Mouse (Mus musculus) layer of hippocampus, postnatal 36 days (tissue): ENCODE measurements at regions not wholly inside any gene's neighbourhood (a gene's known extent, or its start where the extent isn't known, plus 50 kb on each side); places are given as distances from the start of the nearest gene placed in this dataset.

ENCODE experiments used
- DNase-seq, 2 experiments: peaks; one replicate each; pipeline ENCODE4 v3.0.0; 2022

DNA sequence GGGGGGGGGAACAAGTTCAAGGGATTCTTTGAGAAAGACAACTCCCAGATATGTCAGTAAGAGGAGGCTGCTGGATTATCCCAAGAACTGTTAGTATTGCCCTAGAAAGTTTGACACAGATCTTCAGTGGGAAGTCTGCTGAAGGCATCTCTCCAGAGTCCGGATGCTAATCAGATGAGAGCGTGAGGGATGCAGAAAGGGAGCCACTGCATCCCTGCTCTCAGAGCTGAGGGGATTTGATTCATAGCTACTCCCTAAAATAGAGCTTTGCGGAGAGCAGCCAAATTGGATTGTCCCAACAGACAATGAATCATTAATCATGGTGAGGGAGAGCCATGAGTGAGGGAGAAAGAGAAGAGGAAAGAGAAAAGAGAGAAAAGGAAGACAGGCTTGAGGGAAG lies 408.2 kb downstream of the Pdcd6ip start:
- DNase-seq: no peak

DNA sequence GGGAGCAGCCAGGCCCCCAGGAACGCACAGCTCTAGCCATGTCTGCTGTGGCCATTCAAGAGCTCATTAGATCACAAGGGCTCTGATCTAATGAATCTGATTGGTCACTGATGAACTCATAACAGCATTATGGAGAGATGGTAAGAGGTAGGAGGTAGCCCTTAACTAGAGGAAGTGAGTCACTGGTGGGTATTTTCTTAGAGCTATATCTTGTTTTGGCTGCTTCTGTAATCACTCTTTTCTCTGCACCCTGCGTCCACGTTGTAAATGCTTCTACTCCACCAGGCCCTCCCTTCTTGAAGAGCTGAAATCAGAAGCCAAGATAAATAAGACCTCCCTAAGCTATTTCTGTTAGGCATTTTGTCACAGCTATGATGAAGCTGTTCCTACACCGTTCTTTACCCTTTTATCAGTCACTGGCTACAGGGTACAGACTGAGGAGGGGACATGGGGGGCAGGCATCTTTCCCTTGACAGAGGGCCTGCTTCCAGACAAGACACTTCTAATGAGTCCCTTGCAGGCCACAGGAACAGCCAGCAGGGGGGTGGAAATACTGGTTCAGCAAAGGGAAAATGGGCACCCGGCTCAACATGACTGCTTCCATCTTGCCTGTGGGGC lies 412.1 kb downstream of the Pdcd6ip start:
- DNase-seq: no peak

GRCm38 (mm10) chr9:113287397-113287796 lies 420.7 kb downstream of the Pdcd6ip start:
- DNase-seq: no peak

DNA sequence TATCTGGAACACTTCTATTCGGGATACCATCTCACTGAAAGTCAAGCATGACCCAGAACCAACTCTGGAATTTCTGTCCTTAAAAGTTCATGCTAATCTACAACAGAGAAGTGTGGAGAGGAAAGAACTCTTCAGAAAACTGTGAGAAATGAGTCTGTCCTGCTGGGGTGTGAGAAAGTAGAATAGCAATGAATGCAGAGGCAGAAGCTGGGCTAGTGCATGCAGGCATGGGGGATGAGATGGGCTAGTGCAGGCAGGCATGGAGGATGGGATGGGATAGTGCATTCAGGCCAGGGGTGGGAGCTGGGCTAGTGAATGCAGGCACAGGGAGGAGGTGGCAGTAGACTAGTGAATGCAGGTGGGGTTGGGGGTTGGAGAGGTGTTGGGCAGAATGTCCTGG lies 424.8 kb downstream of the Pdcd6ip start:
- DNase-seq: no peak

DNA sequence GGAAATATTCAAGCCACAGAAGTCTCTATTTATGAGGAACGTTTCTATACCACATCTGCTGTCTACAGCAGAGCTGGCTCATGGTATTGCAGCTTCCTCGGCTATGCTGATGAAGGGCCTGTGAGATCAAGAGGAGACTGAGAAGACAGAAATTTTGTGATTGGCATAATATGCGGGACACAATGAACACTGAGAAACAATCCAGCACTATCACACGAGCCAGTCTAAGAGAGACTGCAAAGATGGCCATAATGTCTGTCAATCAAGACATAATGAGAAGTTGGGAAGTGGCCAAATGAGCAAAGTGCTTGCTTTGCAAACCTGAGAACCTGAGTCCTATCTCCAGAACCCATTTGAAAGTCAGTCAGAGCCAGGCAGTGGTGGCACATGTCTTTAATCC lies 437.5 kb downstream of the Pdcd6ip start:
- DNase-seq: no peak

DNA sequence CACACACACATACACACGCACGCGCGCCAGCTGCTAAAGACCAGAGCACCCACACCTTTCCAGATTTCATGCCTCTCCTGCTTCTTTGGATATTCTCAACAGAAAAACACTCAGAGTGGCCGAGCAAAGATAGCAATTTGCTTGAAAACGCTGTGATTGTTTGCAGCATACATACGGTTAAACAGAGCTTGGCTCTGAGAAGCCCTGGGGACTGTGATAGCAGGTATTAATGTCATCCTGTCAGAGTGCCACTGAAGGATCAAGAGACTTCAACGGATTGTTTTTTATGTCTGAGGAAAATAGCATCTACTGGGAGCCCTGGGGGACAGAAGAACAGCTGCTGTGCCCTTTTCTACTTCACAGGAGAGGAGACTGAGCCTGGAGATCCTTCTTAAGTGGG lies 440.4 kb downstream of the Pdcd6ip start:
- no peak for DNase-seq

- peak in 1 of 2 experiments; percentile 27 for DNase-seq
These were observed 444.4 kb downstream of the Pdcd6ip start for GRCm38 (mm10) chr9:113263636-113264035.

- DNase-seq: no peak
These were observed 447.8 kb downstream of the Pdcd6ip start for GRCm38 (mm10) chr9:113260296-113260695.

DNA sequence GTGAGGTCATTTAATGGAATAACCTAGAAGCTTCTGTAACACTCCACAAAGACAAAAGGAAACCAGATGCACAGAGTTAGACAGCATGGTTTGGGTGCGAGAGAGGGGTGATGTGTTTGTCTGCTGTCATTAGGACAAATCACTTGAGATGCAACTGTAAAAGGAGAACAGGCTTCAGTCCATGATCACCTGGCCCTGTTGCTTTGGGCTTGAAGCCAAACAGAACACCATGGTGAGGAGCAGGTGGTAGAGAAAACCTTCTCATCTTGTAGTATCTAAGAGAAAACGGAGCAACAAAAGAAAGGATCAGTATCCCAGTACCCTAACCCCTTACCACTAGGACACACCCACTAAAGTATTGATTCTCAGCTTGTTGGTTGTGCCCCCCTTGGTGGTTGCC lies 449.5 kb downstream of the Pdcd6ip start:
- DNase-seq: no peak

- DNase-seq: no peak
These were observed 459.3 kb downstream of the Pdcd6ip start for GRCm38 (mm10) chr9:113248703-113249274.

GRCm38 (mm10) chr9:113247950-113248349 lies 460.1 kb downstream of the Pdcd6ip start:
- no peak for DNase-seq

DNA sequence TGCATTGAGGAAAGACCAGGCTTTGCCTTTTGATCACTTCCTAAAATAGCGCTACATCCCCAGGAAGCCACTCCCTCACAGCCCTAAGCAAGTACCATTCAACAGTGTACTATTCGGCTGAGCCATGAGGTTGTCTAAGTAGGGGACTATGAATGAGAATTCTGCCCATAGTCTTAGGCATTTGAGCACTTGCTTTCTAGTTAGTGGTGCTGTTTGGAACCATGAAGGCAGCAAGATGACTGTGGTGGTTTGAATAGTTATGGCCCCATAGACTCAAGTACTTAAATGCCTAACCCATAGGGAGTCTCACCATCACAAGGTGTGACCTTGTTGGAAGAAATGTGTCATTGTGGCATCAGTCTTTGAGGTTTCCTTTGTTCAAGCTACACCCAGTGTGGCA lies 464.2 kb downstream of the Pdcd6ip start:
- no peak for DNase-seq

GRCm38 (mm10) chr9:113233370-113233769 lies 474.7 kb downstream of the Pdcd6ip start:
- no peak for DNase-seq

DNA sequence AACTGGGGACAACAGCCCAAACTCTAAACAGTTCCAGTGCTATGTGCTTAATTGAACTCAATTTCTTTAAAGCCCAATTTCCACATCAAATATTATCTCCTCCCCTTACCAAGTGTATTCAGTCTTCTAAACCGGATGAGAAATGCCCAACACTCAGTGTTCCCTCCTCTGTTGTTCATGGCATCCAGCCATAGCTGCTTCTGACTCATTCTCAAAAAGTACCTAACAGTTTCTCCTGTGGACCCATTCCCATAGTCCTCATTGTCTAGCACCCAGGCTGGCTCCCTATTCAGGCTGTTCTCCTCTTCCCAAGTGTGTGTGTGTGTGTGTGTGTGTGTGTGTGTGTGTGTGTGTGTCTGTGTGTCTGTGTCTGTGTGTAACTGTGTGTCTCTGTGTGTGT lies 478.7 kb downstream of the Pdcd6ip start:
- no peak for DNase-seq

DNA sequence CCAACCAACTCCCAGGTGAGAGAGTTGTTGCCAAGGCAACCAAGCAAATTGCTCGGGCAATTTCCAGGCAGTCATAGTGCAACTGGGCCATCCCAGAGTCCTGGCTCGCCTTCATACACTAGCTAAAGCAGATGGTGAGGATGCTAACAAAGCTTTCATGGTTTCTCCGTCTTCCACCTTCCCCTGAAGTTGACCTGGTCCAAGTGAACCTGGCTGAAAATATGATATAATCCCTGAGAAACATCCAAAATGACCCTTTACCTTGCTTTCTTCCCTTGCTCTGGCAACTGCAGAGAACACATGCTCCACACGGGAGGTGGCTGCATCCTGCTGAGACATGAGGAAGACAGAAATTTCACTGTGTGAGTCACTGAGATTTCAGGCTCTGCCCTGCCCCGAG lies 494.1 kb downstream of the Pdcd6ip start:
- no peak for DNase-seq

DNA sequence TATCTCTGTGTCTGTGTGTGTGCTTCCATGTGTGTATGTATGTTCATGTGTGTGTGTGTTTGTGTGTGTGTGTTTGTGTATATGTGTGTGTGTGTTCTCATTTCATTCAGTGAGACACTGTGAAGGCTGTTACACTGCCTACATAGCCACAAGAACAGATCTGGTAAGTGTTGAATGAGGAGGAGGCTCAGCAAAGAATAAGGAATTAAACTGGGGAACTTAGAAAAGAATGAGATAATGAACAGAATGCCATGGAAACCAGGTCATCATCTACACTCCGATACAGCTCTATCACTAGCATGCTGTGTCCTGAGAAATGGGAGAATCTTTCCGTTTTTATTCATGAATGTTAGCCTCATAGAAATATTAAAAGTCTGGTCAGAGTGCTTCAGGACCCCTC lies 495.7 kb downstream of the Pdcd6ip start:
- DNase-seq: no peak

GRCm38 (mm10) chr9:113208181-113208580 lies 499.9 kb downstream of the Pdcd6ip start:
- DNase-seq: no peak

- DNase-seq: no peak
These were observed 508.8 kb downstream of the Pdcd6ip start for GRCm38 (mm10) chr9:113199241-113199640.

- DNase-seq: no peak
These were observed 512.5 kb downstream of the Pdcd6ip start for GRCm38 (mm10) chr9:113195556-113195955.

DNA sequence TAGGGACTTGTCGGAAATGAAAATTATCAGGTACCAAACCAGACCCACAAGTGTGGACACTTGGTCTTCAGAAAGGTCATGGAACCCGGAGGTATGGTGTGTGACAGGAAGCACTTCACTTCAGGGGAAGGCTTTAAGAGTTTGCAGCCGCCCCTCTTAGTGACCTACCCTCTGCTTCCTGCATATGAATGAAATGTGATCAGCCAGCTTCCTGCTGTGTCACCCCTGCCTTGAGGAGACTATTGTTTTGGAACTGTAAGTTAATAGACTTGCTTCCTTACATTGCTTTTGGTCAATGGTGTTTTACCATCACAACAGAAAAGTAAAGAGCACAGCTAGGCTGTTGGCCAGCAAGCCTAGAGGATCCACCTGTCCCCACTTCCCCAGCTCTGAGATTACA lies 515.3 kb downstream of the Pdcd6ip start:
- no peak for DNase-seq

DNA sequence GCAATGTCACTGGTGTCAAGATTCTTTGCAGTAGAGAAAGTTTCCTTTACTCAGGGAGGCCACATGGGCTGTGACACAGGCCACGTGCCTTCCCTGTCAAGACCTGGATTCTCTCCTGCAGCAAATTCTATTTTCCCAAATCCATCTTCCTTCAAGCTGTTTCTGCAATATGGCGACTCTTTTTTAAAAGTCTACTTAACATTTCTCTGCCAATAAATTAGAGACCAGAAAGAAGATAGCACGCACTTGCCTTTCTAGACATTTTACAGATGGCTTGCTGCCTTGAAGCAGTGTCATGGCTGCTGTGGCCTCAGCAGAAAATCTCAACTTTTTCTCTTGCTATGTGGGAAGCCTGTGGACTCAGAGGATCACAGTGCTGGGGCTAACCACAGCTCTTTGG lies 516.9 kb downstream of the Pdcd6ip start:
- DNase-seq: no peak

DNA sequence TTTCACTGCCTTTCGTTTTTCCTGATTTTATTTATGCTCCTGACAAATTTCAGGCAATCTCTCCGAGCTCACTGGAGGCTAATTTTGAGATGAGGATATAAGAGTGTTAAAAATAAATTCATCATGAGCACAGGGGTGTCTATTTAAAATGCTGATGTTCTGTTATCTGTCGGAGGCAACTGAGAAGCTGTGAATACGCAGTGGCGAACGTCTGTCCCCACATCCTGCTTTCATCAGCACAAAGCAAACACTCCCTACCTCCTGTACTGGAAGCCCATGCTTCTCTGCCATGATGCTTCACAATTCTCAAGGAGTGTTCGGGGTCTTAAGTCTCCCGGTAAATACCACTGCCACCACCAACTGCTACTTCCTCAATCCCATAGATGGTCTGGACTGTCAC lies 526.9 kb downstream of the Pdcd6ip start:
- DNase-seq: no peak

- DNase-seq: no peak
These were observed 530.2 kb downstream of the Pdcd6ip start for GRCm38 (mm10) chr9:113177918-113178235.

- peak; percentile 83 to 87 for DNase-seq
These were observed 530.7 kb downstream of the Pdcd6ip start for GRCm38 (mm10) chr9:113177181-113177917.
